Mouse (Mus musculus): ENCODE measurements around the gene Tchh. TPM values are rescaled to one million over a fixed set of nuclear protein-coding genes. Genes with fewer than 3 reads are reported as not detected.

Gene Tchh
- 0.05 TPM in 2 replicates for polyA plus RNA-seq (2012; rRNA removed)

GRCm38 (mm10) chr3:93442030-93442429 is at the start of gene Tchh:
Gene Tchh (plus strand): TSS chr3:93442330.

GRCm38 (mm10) chr3:93393366-93393765 is 48.8 kb upstream of the Tchh start, which contains the start of gene Rptn:
Gene Rptn (plus strand): TSS chr3:93393699.

GRCm38 (mm10) chr3:93468561-93468960 is 26.4 kb downstream of the Tchh start, which contains the start of gene Tchhl1:
Gene Tchhl1 (plus strand): TSS chr3:93468754.

Other genes with a start within 250 kb of the Tchh start
- not detected in 2 replicates for gene Flg2, start 245.1 kb upstream of the Tchh start, polyA plus RNA-seq (2012; rRNA removed)
- gene Flg, start 168.8 kb upstream of the Tchh start, polyA plus RNA-seq (2012; rRNA removed), result not detected in 2 replicates
- gene Hrnr, start 122.6 kb upstream of the Tchh start, polyA plus RNA-seq (2012; rRNA removed), result not detected in 2 replicates
- not detected in 2 replicates for gene Rptn, start 48.6 kb upstream of the Tchh start, polyA plus RNA-seq (2012; rRNA removed)
- not detected in 2 replicates for gene Tchhl1, start 26.4 kb downstream of the Tchh start, polyA plus RNA-seq (2012; rRNA removed)
- gene S100a11, start 78.2 kb downstream of the Tchh start, polyA plus RNA-seq (2012; rRNA removed), result 85.5 and 91.8 TPM in 2 replicates
- gene S100a10, start 112.8 kb downstream of the Tchh start, polyA plus RNA-seq (2012; rRNA removed), result 143 and 148 TPM in 2 replicates
- not detected in 2 replicates for gene Tdpoz2, start 210.4 kb downstream of the Tchh start, polyA plus RNA-seq (2012; rRNA removed)
- gene Tdpoz1, start 234.0 kb downstream of the Tchh start, polyA plus RNA-seq (2012; rRNA removed), result not detected in 2 replicates